Mouse (Mus musculus): ENCODE measurements around the gene 1300017J02Rik.

Gene 1300017J02Rik

GRCm38 (mm10) chr9:103214281-103214680, 90.6 kb downstream of the 1300017J02Rik start:
- DNase-seq (ENCODE audit: low spot score in 2 of 2), result no peak

GRCm38 (mm10) chr9:103213631-103214030, 91.3 kb downstream of the 1300017J02Rik start:
- DNase-seq (ENCODE audit: low spot score in 2 of 2), result no peak

GRCm38 (mm10) chr9:103212654-103213420, 92.0 kb downstream of the 1300017J02Rik start:
- peak in 1 of 2 experiments; percentile 40 for DNase-seq (ENCODE audit: low spot score in 2 of 2)

- DNase-seq (ENCODE audit: low spot score in 2 of 2), result peak in 1 of 2 experiments; percentile 21
These were observed 96.0 kb downstream of the 1300017J02Rik start for GRCm38 (mm10) chr9:103208802-103209423.

GRCm38 (mm10) chr9:103207846-103208245, 97.0 kb downstream of the 1300017J02Rik start:
- DNase-seq (ENCODE audit: low spot score in 2 of 2), result peak; percentile 69 to 74

- DNase-seq (ENCODE audit: low spot score in 2 of 2), result no peak
These were observed 99.1 kb downstream of the 1300017J02Rik start for GRCm38 (mm10) chr9:103205786-103206185.

- DNase-seq (ENCODE audit: low spot score in 2 of 2), result peak; percentile 96
These were observed 103.2 kb downstream of the 1300017J02Rik start, which contains the start of gene Srprb for GRCm38 (mm10) chr9:103201561-103202260. Gene Srprb, minus strand, starts transcription at chr9:103202137.
